Mouse (Mus musculus) thymus, postnatal 36 days (tissue): ENCODE data around the gene Fibp.

Experiments
- DNase-seq, 2 experiments: peaks; one replicate each; pipeline ENCODE4 v3.0.0; 2022; ENCODE audit warnings: mixed read lengths in 2 of 2

Fibp gene

GRCm38 (mm10) chr19:5432992-5433852 lies 27.2 kb upstream of the Fibp start:
- peak; percentile 72 to 75 for DNase-seq

DNA sequence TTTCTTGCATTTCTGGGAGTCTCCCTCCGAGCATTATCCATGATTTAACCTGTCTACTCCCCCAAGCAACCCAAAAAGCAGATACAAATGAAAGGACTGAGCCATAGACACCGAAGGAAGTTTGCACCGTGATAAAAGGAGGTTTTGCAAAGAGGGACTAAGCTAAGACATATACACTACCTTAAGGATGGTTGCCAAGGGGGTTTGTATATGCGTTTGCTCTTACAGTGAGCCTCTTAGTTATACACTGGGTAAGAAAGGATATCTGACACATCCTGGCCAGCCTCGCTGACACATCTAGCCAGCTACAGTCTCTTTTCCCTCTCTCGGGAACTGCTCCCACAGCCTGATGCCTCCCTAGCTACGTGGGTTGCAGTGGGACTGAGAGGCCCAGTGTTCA lies 26.5 kb upstream of the Fibp start:
- DNase-seq = no peak

GRCm38 (mm10) chr19:5444371-5444908 lies 16.0 kb upstream of the Fibp start:
- DNase-seq = no peak

DNA sequence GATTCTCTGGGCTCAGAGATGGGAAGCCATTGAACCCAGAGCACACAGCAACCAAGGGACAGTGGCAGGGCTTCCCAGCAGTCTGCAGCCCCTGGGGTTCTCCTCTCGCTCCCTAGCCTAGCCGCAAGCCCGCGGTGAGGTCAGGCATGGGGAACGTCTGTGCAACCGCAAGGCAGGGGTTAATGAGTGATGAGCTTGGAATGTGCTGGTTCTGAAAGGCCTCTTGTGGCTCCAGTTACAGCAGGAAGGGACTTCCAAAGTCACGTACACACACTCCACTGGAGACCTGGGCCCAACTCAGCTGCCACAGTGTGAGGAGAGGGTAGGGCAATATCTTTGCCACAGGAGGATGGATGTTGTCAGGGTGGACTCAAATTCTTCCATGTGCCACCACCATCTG lies 15.5 kb upstream of the Fibp start:
- no peak for DNase-seq

- DNase-seq = no peak
Observed at GRCm38 (mm10) chr19:5445747-5446146, 14.7 kb upstream of the Fibp start.

DNA sequence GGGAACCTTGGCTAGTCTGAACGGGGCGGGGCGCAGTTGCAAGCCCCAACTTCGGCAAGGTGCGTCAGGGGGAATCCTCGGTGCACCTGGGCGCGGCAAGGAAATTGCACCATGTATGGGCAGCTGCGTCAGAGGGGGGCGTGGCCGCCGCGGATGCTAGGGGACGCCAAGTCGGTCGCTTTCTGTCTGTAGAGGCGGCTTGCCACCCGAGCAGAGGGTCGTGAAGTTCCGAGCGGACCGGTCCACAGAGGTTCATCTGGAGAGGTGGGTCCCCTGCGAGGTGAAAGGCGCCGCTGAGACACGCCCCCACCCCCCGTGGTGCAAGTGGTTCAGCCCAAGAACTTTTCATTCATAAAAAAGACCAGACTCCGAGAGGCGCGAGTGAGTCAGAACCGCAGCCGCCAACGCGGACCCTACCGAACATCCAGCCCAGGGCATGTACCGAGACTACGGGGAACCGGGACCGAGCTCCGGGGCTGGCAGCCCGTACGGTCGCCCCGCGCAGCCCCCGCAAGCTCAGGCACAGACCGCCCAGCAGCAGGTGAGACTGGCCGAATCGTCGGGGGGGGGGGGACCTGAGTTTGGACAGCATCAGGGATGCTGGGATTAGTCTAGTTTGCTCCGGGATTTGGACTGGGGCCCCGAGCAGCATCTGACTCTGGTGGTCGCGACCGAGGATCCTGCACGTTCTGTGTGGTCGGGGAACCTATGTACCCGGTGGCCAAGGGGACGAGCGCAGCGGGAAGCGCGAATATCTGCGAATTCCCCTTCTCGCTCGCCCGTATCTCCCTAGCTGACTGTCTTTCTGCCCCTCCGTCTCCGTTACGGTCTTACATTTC lies 12.7 kb upstream of the Fibp start, which contains the start of gene Fosl1:
Fosl1 (plus strand) TSS at position 33 of the 839 bp plus-strand sequence.
- peak; percentile 79 to 84 for DNase-seq

- DNase-seq = no peak
Observed at GRCm38 (mm10) chr19:5448354-5449150, 11.9 kb upstream of the Fibp start.

GRCm38 (mm10) chr19:5449673-5450072 lies 10.7 kb upstream of the Fibp start:
- no peak for DNase-seq

DNA sequence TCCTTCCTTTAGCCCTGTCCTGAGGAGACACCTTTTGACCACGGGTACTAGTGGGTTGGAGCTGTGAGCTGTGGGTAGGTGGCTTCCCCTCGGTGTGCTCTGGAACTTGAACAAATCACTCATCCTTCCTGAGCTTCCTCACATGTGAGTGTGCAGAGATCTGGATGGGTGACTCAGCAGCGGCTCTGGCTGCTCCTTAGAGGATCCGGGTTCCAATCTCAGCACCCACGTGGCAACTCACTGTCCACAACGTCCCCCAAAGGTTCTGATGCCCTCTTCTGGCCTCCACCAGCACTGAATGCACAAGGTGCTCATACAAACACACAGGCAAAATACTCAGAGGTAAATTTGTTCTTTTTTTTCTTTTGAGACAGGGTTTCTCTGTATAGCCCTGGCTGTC lies 8.6 kb upstream of the Fibp start:
- DNase-seq = no peak

DNA sequence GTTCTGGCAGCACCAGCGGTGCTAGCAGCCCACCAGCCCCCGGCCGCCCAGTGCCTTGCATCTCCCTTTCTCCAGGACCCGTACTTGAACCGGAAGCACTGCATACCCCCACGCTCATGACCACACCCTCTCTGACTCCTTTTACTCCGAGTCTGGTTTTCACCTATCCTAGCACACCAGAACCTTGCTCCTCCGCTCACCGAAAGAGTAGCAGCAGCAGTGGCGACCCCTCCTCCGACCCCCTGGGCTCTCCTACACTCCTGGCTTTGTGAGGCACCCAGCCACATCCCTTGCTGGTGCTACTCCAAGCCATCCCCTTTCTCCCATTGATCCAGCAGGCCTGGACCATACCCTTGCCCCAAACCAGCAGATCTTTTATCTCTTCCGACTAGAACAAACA lies 5.4 kb upstream of the Fibp start:
- DNase-seq = no peak

DNA sequence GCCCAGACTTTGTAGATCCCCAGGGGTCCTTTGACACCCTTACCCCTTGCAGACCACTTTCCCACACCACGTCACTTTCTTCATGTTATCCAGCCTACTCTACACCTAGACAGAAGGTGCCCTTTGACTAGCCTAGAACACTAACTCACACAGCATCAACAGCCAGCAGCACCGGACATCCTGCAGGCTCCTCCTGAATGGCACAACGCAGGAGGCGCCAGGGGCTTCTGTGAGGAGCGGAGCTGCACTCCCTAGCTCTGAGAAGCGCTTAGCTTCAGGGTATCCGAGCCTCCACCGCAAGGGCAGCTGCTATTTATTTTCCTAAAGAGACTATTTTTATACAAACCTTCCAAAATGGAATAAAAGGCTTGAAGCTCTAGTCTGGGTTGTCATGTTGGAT lies 4.8 kb upstream of the Fibp start:
- no peak for DNase-seq

GRCm38 (mm10) chr19:5456241-5456921 lies 4.0 kb upstream of the Fibp start:
- DNase-seq = no peak

GRCm38 (mm10) chr19:5456922-5457745 lies 3.3 kb upstream of the Fibp start:
- DNase-seq = peak; percentile 95 to 96

DNA sequence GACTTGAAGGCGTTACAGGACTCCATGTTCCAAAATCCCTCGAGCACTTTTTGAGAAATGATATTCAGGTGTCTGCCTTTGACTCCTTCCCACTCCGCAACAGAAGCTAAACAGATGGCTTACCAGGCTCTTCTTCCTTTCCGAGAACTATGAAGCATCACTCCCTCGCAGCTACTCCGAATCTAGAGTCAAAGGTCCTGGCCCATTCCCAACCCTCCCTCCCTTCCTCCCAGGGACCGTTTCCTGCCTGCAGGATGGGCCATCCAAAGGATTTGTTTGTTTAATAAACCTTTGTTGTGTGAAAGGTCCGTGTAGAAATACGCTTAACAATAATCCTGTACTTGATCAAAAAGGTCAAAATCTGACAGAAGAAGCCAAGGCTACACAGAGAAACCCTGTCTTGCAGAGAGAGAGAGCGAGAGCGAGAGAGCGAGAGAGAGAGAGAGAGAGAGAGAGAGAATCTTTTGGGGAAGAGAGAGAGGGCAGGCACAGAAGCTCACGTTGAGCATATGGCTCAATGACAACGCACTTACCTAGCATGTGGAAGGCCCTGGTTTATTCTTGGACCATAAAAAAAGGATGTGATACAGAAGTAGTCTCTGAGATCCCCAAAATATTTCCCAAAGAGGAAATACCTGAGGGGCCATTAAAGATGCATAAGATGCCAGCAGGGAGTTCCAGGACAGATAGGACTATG lies 2.5 kb upstream of the Fibp start, which contains the start of gene Ccdc85b:
Ccdc85b (minus strand) TSS at position 149 of the 697 bp plus-strand sequence.
- DNase-seq = no peak

DNA sequence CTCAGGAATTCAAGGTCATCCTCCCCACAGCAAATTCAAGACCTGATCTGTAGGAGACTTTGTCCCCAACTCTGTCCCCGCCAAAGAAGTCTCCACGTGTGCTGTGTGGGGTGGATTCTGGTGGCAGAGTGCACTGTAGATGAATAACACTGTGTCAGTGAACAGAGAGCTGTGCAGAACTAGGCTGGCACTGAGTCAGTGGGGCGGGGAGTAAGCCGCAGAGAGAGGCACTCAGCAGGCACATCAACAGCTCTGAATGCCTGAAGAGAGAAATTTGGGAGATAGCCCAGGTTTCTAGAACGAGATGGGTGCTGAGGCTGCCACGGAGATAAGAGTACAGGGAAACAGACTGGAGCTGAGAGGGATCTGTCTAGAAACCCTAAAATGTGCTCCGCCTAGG lies 1.4 kb upstream of the Fibp start:
- DNase-seq = no peak

DNA sequence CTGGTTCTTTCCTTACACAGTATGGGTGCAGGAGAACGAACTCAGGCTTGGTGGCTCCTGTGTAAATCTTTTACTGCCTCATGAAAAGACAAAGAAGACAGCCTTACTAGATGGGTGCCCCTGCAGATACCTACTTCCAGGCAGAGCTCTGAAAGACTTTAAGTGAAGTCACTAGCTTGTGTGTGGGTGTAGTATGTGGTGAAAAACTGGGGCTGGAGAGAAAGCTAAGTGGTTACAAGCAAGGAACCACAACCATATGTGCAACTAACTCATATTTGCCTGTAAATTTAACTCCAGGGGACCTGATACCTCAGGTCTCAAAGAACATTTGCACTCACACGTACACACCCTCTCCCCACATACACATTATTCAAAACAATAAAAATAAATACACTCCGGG lies 519 bp upstream of the Fibp start:
- DNase-seq = no peak

DNA sequence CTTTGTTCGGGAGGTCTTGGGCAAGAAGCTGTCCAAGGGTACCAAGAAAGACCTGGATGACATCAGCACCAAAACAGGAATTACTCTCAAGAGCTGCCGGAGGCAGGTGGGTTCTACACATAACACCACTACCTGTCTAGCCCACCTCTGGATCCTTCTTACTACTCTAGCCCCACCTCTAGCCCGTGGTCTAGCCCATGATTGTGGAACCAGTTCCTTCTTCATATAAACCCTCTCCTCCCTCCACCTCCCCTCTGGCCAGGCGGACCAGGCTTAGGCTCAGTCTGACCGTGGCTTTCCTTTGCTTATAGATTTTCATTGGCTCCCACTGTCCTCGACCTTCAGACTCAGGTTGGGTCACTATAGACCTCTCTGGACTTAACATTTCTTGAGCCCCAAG lies 996 bp downstream of the Fibp start:
- DNase-seq = no peak

DNA sequence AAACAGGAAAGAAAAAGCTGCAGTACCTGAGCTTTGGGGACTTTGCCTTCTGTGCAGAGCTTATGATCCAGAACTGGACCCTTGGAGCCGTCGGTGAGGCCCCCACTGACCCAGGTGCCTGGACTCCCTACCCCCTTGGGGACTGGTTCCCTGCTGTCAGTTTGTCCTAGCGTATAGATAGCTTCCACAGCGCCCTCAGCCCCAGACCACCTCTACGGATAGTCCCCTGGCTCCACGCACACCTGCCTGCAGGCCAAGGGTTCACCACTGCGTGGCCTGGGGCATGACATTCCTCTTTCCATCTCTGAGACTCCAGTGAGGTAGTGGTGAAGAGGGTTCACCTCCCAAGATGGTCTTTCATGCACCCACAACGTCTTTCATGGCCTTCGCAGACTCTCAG lies 2.8 kb downstream of the Fibp start:
- DNase-seq = no peak

- peak; percentile 72 to 73 for DNase-seq
Observed at GRCm38 (mm10) chr19:5463791-5464562, 3.6 kb downstream of the Fibp start.

GRCm38 (mm10) chr19:5465037-5465436 lies 4.6 kb downstream of the Fibp start:
- no peak for DNase-seq
